Mouse (Mus musculus) spleen, postnatal 36 days (tissue): ENCODE data around the gene Pnpla5.

Experiments
- DNase-seq, 2 experiments: peaks; one replicate each; pipeline ENCODE4 v3.0.0; 2022; ENCODE audit warnings: low spot score in 2 of 2, mixed read lengths in 1 of 2

The Pnpla5 gene

GRCm38 (mm10) chr15:84069455-84070050, 53.4 kb downstream of the Pnpla5 start:
- DNase-seq: no peak

GRCm38 (mm10) chr15:84065701-84066100, 57.3 kb downstream of the Pnpla5 start:
- no peak for DNase-seq

- no peak for DNase-seq
These were observed 57.8 kb downstream of the Pnpla5 start, which contains the start of gene Efcab6 for GRCm38 (mm10) chr15:84065140-84065539. Gene Efcab6, minus strand, starts transcription at chr15:84065379.
